Comparison of ENCODE assay signal across 10 mouse cellular contexts in the genomic region with DNA sequence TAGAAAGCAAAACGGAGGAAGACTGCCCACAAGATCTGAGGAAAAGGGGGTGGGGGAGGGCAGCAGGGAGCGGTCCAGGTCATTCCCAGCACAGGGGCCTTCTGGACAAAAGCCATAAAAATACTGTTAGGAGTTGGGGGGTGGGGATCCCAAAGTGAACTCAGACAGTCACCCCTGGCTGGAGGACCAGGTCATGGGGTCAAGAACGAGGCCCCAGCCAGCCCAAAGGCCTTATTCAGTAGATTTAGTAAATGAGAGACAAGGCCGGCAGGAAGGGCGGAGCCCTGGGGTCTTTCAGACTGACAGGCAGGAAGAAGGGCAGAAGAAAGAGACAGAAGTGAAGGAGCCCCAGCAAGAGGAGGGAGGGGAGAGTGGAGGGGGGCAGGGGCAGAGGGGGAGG. TPM values are rescaled to one million over a fixed set of nuclear protein-coding genes. Genes with fewer than 3 reads are reported as not detected.
DNase-seq lines count a peak whose midpoint lies in the region; ATAC-seq and TF ChIP-seq lines count a peak whose summit lies in the region.
"Had no signal": no experiment of that assay in that cellular context is flagged by ENCODE, and none has a peak within 500 bp of the region (broad histone marks: within the 10 kb centered on the region; RNA-seq: fewer than 3 reads in every experiment).

No protein-coding gene starts in this region.

- peak overlapping the region; percentile 24 for H3K4me2 ChIP-seq in forebrain, embryonic 12.5 days
- H3K4me2 ChIP-seq in forebrain, embryonic 14.5 days (ENCODE audit: low read length), result no peak overlapping the region; the same call in 1 of the 2 replicates
- no peak overlapping the region for H3K4me2 ChIP-seq in lung, postnatal 0 days (replicated peaks; ENCODE audit: low read depth, low read length)
- peak overlapping the region; percentile 35 for H3K4me2 ChIP-seq in intestine, postnatal 0 days (replicated peaks; ENCODE audit: low read depth)

- peak overlapping the region; percentile 50 for H3K27ac ChIP-seq in forebrain, embryonic 12.5 days
- H3K27ac ChIP-seq in forebrain, embryonic 14.5 days (ENCODE audit: low read depth, low read length), result no peak overlapping the region
- H3K27ac ChIP-seq in lung, postnatal 0 days (ENCODE audit: low read length), result peak overlapping the region; percentile 59
- peak overlapping the region; percentile 85 for H3K27ac ChIP-seq in intestine, postnatal 0 days (ENCODE audit: low read depth, low read length)

- H3K4me1 ChIP-seq in forebrain, embryonic 12.5 days, result peaks cover 84% of the 10 kb centered on the region
- peaks cover 44% of the 10 kb centered on the region for H3K4me1 ChIP-seq in forebrain, embryonic 14.5 days (ENCODE audit: control insufficient read depth, insufficient read depth, low read length)
- H3K4me1 ChIP-seq in lung, postnatal 0 days (ENCODE audit: insufficient read depth, low read depth, low read length), result peaks cover 14% of the 10 kb centered on the region
- H3K4me1 ChIP-seq in intestine, postnatal 0 days (replicated peaks; ENCODE audit: control insufficient read depth, insufficient read depth, low read length), result peaks cover 48% of the 10 kb centered on the region

- 15% methylated on average over 5 of the region's 5 CpGs for WGBS in forebrain, embryonic 12.5 days
- WGBS in forebrain, embryonic 14.5 days, result 23% methylated on average over 5 of the region's 5 CpGs
- 30% methylated on average over 5 of the region's 5 CpGs for WGBS in lung, postnatal 0 days
- 33% methylated on average over 5 of the region's 5 CpGs for WGBS in intestine, postnatal 0 days

- no peak overlapping the region for H3K9ac ChIP-seq in forebrain, embryonic 12.5 days
- no peak overlapping the region for H3K9ac ChIP-seq in forebrain, embryonic 14.5 days (ENCODE audit: low read length)
- H3K9ac ChIP-seq in lung, postnatal 0 days (replicated peaks; ENCODE audit: low read depth), result no peak overlapping the region
- H3K9ac ChIP-seq in intestine, postnatal 0 days (ENCODE audit: low read depth, low read length), result no peak overlapping the region; the same call in 1 of the 2 replicates

- no peak for ATAC-seq in forebrain, embryonic 12.5 days (ENCODE audit: low FRiP score)
- no peak for ATAC-seq in forebrain, embryonic 14.5 days
- no peak for ATAC-seq in lung, postnatal 0 days
- no peak for ATAC-seq in intestine, postnatal 0 days

- no peak for TF ChIP-seq CTCF in lung, postnatal 0 days (IDR thresholded peaks at IDR 0.05)
- TF ChIP-seq CTCF in intestine, postnatal 0 days (IDR thresholded peaks at IDR 0.05; ENCODE audit: low read depth), result no peak

- H3K27me3 ChIP-seq in forebrain, embryonic 12.5 days, result no peaks in the 10 kb centered on the region
- no peaks in the 10 kb centered on the region for H3K27me3 ChIP-seq in forebrain, embryonic 14.5 days (replicated peaks; ENCODE audit: control insufficient read depth, insufficient read depth, low read length)
- no peaks in the 10 kb centered on the region for H3K27me3 ChIP-seq in lung, postnatal 0 days (replicated peaks; ENCODE audit: insufficient read depth, low read length)
- no peaks in the 10 kb centered on the region for H3K27me3 ChIP-seq in intestine, postnatal 0 days (replicated peaks; ENCODE audit: control insufficient read depth, insufficient read depth, low read length)

- no peak for TF ChIP-seq EP300 in lung, postnatal 0 days (IDR thresholded peaks at IDR 0.05)

- no peak overlapping the region for H3K4me3 ChIP-seq in forebrain, embryonic 12.5 days (replicated peaks)
- H3K4me3 ChIP-seq in forebrain, embryonic 14.5 days (ENCODE audit: low read depth, low read length), result no peak overlapping the region
- no peak overlapping the region for H3K4me3 ChIP-seq in lung, postnatal 0 days (ENCODE audit: low read depth, low read length)
- no peak overlapping the region for H3K4me3 ChIP-seq in intestine, postnatal 0 days (ENCODE audit: low read depth, low read length)
- H3K4me3 ChIP-seq: erythroblast, embryonic 14.5 days had no signal

- H3K36me3 ChIP-seq in forebrain, embryonic 12.5 days (replicated peaks), result no peaks in the 10 kb centered on the region
- H3K36me3 ChIP-seq in forebrain, embryonic 14.5 days (ENCODE audit: control insufficient read depth, insufficient read depth, low read length), result no peaks in the 10 kb centered on the region
- H3K36me3 ChIP-seq in lung, postnatal 0 days (ENCODE audit: insufficient read depth, low read length), result no peaks in the 10 kb centered on the region
- H3K36me3 ChIP-seq in intestine, postnatal 0 days (ENCODE audit: control insufficient read depth, insufficient read depth), result peaks cover 13% of the 10 kb centered on the region; the same call in 1 of the 2 replicates

- DNase-seq in forebrain, embryonic 14.5 days (ENCODE audit: low spot score), result no peak
- DNase-seq in lung, postnatal 0 days (ENCODE audit: low spot score), result no peak
- no peak for DNase-seq in lung, postnatal 4 days
- peak; percentile 37 to 44 for DNase-seq in thymus, postnatal 10 days (ENCODE audit: low spot score in 2 of 2)
- DNase-seq in urinary bladder, postnatal 36 days (ENCODE audit: low spot score in 2 of 2), result no peak
- no peak for DNase-seq in cerebellum, adult 8-10 months
- DNase-seq: adrenal gland, postnatal 25 days had no signal

- no peaks in the 10 kb centered on the region for H3K9me3 ChIP-seq in forebrain, embryonic 12.5 days
- H3K9me3 ChIP-seq in forebrain, embryonic 14.5 days (replicated peaks; ENCODE audit: control insufficient read depth, low read length), result no peaks in the 10 kb centered on the region
- no peaks in the 10 kb centered on the region for H3K9me3 ChIP-seq in lung, postnatal 0 days (ENCODE audit: low read length)
- no peaks in the 10 kb centered on the region for H3K9me3 ChIP-seq in intestine, postnatal 0 days (ENCODE audit: control insufficient read depth)

RNA-seq across cellular contexts. Expression of gene Cotl1, which starts 7.4 kb away (rescaled TPM):
- polyA plus RNA-seq in forebrain, embryonic 12.5 days (2016; fragmentation: Nextera tagmentation; extraction: Ambion mirVana), result 148 and 282 TPM in 2 replicates
- 403 and 455 TPM in 2 replicates for polyA plus RNA-seq in forebrain, embryonic 14.5 days (2014; fragmentation: Nextera tagmentation; extraction: Ambion mirVana)
- 54.3 and 54.6 TPM in 2 replicates for polyA plus RNA-seq in lung, postnatal 0 days (2015; fragmentation: Nextera tagmentation; extraction: Ambion mirVana)
- polyA plus RNA-seq in intestine, postnatal 0 days (2015; fragmentation: Nextera tagmentation; extraction: Ambion mirVana), result 166 and 169 TPM in 2 replicates

RNA-seq across cellular contexts. Expression of gene Klhl36, which starts 29.1 kb away (rescaled TPM):
- polyA plus RNA-seq in forebrain, embryonic 12.5 days (2016; fragmentation: Nextera tagmentation; extraction: Ambion mirVana), result 9.9 and 10.9 TPM in 2 replicates
- polyA plus RNA-seq in forebrain, embryonic 14.5 days (2014; fragmentation: Nextera tagmentation; extraction: Ambion mirVana), result 11.9 and 12.5 TPM in 2 replicates
- 11.4 and 11.6 TPM in 2 replicates for polyA plus RNA-seq in lung, postnatal 0 days (2015; fragmentation: Nextera tagmentation; extraction: Ambion mirVana)
- polyA plus RNA-seq in intestine, postnatal 0 days (2015; fragmentation: Nextera tagmentation; extraction: Ambion mirVana), result 7.3 and 7.4 TPM in 2 replicates

RNA-seq across cellular contexts. Expression of gene Tldc1, which starts 54.7 kb away (rescaled TPM):
- polyA plus RNA-seq in forebrain, embryonic 12.5 days (2016; fragmentation: Nextera tagmentation; extraction: Ambion mirVana), result 10.9 and 12.7 TPM in 2 replicates
- polyA plus RNA-seq in forebrain, embryonic 14.5 days (2014; fragmentation: Nextera tagmentation; extraction: Ambion mirVana), result 5.1 and 6.0 TPM in 2 replicates
- 7.9 and 9.7 TPM in 2 replicates for polyA plus RNA-seq in lung, postnatal 0 days (2015; fragmentation: Nextera tagmentation; extraction: Ambion mirVana)
- polyA plus RNA-seq in intestine, postnatal 0 days (2015; fragmentation: Nextera tagmentation; extraction: Ambion mirVana), result 7.7 and 8.4 TPM in 2 replicates

Comparison
In these comparisons a context has a peak if more than half of its experiments do, and no peak if none do; other contexts are left out.
1. H3K4me2 ChIP-seq: peak in forebrain, embryonic 12.5 days (single experiment) and intestine, postnatal 0 days (single experiment); none in forebrain, embryonic 14.5 days (single experiment) and lung, postnatal 0 days (single experiment).
2. DNase-seq: peak in thymus, postnatal 10 days (2 of 2); none in forebrain, embryonic 14.5 days (single experiment), lung, postnatal 0 days (single experiment), lung, postnatal 4 days (0 of 2), urinary bladder, postnatal 36 days (0 of 2) and cerebellum, adult 8-10 months (single experiment).